Mouse (Mus musculus) ovary, adult 18-20 months (tissue): ENCODE measurements at regions not wholly inside any gene's neighbourhood (a gene's known extent, or its start where the extent isn't known, plus 50 kb on each side); places are given as distances from the start of the nearest gene placed in this dataset.
"Not testable (repeated sequence)": the region's sequence is repeated elsewhere in the genome, so short reads cannot be mapped to it uniquely, and the experiment has no call there.

Experiments used
- DNase-seq: peaks from one replicate; pipeline ENCODE4 v3.0.0; 2022; ENCODE audit warnings: low spot score, mixed read lengths

DNA sequence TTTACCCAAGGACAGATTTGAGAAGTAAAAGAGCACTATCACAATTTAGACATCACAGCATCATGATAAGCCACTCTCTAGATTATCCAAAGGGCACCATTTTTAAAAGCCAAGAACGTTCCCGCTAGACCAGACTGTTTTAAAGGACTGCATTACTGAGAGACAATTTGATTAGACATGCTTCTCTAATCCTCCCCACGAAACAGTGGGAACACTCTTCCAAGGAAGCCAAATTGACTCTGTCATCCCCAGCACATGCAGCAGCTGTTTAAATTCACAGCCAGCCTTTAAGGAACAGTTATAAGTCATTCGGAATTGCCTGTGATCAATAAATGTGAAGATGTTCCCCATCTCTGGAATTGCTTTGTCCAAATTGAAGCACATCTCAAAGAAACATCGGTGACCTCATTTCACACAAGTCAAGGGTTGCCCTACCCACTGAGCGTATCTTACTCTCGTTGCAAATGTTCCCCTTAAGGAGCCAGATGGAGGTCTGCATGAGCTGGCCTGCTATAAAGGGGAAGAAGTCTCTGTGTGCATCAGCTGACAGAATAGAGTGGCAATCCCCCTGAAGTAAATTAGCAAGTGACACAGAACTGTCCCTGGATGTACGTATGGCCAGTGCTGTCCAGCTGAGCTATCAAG is 393.2 kb downstream of the Pid1 start:
- no peak for DNase-seq

GRCm38 (mm10) chr1:83964631-83965030 is 399.3 kb downstream of the Pid1 start:
- not testable (repeated sequence) for DNase-seq

DNA sequence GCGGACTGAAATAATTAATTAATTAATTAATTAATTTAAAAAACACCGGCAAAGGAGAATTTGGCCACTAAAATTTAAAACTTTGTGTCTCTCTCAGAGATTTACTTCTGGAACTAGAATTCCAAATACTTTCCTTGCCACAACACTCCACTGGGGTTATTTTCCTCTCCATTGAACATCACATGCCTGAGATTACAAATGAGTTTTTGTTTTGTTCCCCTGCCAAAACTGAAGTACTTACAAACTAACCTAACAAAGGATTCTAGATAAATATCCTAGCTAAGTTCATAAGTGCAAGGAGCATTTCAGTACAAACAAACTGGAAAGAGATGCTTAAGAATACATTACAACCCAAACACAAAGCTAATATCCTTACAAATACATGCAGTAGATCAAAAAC is 402.2 kb downstream of the Pid1 start:
- no peak for DNase-seq

DNA sequence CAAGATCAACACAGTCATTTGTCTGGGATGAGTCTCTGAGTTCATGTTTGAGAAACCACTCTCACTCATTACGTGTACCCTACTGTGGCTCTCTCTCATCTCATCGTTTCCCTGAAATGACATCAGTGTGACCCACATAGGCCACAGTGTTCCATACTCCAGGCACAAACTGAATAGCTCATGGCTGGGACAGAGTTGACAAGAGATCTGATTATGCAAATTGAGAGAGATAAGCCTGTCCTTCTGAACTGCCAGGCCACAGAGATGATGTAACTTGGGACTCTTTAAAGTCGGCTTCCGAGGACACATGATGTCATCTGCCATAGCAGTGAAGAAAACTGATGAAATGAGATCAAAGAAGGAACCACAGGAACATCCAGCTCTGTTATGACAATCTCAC is 404.2 kb downstream of the Pid1 start:
- no peak for DNase-seq

GRCm38 (mm10) chr1:83922900-83923299 is 441.1 kb downstream of the Pid1 start:
- no peak for DNase-seq

GRCm38 (mm10) chr1:83915454-83915853 is 448.5 kb downstream of the Pid1 start:
- DNase-seq: no peak

GRCm38 (mm10) chr1:83907347-83907746 is 456.6 kb downstream of the Pid1 start:
- no peak for DNase-seq

DNA sequence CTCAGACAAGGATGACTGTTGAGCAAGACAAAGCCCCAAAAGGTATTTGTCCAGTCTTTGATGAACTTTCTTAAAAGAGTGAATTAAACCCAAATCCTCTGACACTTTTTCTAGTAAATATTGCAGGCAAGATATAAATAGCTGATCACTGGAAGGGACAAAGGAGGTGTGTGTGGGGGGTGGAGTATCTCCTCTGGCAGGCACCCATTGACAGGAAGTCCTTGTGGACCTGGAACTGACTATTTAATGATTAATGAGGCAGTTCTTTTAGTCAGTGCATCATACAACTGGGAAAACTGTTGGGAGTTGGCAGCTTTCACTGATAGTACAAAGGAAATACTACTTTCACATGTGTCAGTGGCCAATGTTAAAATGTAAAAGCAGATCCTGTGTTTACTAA is 457.1 kb downstream of the Pid1 start:
- no peak for DNase-seq

GRCm38 (mm10) chr1:83900135-83900534 is 463.8 kb downstream of the Pid1 start:
- DNase-seq: no peak

GRCm38 (mm10) chr1:83896650-83897049 is 467.3 kb downstream of the Pid1 start:
- DNase-seq: no peak

DNA sequence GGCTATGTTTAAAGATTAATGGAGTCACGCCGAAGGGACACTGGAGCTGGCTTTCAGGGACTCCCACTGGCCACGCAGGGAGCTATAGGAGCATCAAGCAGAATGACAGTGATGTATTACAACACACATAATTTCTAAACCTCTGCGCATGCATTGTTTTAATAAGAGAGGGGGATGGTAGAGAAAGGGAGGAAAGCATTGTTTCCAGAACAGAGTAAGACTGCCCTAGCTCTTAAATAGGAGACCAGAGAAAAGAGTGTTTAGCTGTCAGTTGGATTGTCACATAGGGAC is 471.1 kb upstream of the Sphkap start:
- DNase-seq: no peak

- no peak for DNase-seq
Measured at GRCm38 (mm10) chr1:83878330-83879108, 470.5 kb upstream of the Sphkap start.

DNA sequence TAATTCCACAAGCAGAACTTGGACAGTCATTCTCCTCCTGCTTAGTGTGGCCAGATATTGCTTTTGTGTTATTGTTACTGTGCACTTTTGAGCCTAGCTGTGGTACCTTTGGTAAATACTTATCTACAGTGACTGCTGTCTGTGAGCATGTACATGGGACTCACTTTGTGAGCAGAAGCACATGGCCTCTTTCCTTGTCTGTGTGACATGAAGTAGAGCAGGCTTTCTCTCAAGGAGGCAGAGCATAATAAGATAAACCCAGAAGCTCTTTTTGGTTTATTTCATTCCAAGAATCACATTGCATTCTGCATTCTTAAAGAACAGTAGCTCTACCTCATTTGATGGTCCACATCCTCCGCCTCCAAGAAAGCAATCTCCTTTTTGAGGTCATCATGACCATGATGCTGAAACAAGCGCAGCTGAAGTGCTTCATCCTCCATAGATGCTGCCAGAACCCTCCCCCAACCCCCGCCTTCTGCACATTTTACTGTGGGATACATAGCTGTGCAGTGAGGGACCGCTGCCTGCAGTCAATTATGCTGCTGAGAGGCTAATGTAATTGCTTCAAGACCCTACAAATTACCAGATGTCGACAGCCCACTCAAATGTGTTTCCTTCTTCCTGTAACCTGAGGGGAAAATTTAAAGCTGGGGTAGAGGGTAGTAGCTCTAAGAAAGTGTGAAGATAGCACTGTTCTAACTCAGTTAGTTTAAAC is 463.0 kb upstream of the Sphkap start:
- DNase-seq: peak; percentile 40

GRCm38 (mm10) chr1:83869046-83869445 is 461.0 kb upstream of the Sphkap start:
- no peak for DNase-seq

DNA sequence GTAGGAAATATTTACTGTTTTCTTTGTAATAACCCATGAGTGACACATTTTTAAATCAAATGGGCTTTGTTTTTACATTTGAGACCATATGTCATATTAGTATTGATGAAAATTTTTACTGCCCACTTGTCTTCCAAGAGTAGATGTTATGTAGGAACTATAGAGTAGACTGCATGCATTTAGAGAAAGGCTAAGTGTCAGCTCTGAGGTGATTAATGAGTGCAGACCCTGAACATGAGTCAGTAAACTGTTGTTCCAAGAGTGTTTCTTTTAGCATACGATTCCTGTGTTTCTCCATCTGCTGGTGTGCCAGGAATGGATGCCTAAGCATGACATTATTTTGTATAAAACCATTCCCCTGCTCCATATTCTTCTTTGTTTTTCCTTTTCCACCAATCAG is 454.5 kb upstream of the Sphkap start:
- DNase-seq: no peak

DNA sequence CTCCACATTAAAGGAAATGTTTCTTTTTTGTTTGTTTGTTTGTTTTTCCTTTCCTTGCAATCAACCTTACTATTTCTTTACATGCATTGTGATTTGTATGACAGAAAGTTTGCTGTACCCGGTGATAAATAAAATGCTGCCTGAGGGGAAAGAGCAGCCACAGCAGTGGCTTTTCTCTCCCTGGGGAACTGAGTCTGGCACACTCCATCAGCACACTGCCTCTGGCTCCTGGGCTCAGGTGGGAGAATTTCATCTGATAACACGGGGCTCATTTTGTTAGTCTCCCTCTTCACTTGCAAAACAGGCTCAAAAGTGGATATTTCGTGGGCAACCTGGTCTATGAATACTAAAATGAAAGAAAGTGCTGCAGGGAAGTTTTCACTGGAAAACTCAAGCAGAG is 454.1 kb upstream of the Sphkap start:
- no peak for DNase-seq

DNA sequence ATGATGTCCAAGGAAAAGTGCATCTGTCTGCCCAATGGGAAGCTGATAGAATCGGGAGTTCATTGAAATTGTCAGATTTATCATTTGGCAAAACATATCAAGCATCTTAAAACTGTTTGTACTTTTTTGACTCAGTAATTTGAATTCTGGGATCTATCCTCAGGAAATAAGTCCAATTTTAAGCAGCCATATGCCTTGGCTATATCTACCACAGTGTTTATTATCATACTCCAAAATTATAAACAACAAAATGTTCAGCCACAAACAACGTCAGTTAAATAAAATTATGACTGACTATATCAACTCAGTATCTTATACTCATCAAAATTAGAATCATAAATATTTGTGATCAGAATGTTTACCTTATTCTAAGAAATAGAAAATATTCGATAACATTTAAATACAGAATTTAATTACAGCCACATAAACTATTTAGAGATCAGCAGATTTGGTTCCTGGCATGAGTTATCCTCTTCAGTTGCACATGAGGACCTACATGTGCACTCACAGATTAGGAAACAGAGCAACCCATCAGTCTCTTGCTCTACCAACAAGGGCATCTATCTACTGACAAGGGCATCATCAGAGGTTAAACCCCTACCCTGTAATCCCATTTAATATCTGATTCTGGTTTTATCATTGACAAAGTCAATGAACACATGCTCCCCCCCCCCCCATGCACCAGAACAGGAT is 451.9 kb upstream of the Sphkap start:
- DNase-seq: no peak

DNA sequence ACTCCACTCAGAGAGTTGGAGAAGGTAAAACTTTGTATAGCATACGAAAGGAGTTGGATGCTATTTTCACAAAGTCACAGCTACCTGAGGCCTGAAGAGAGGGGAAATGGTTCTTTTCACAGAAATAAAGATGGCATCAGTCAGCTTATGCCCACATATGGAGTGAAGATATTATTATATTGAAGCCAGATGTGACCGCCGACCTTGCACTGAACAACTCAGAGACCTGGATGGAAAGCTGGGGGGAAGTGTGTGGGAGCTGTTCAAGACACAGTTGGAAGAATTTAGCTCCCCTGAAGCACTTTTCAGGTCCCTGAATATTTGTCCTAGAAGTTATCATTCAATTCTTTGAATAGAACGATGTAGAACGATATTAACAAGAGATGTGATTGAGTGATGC is 446.0 kb upstream of the Sphkap start:
- no peak for DNase-seq

DNA sequence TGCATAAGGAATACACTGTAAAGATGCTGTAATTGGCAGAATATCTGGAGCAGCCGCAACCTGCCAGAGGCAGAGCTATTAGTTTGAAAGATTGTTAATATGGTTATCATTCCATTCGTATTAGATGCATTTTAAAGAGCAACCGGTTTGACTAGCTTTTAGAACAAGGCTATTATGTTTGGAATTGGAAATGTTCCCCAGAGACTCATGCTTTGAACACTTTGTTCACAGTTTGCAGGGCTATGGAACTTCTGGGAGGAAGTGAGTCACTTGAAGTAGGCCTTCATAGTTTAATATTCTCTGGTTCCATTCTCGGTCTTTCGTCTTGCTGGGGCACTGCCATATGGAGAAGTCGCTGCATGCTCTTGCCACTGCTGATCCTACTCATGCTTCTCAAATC is 443.1 kb upstream of the Sphkap start:
- DNase-seq: no peak

GRCm38 (mm10) chr1:83848414-83848813 is 440.4 kb upstream of the Sphkap start:
- no peak for DNase-seq

DNA sequence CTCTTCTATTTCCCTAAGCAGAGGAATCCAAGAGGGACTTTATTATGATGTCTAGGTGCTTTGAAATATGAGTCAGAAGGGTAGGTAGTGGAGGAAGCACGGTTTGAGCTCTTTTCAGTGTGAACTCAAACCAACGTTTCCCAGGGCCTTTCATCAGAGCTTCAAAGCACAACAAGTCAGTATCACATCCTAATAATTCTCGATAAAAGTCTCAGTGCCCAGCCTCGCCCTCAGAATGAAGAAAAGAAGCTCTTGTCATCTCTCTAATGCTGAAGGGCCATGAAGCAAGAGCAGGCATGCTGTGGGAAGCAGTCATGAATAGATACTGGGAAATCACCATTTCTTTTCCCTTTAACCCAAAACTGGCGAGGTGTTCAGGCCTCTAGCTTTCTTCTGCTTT is 440.0 kb upstream of the Sphkap start:
- DNase-seq: no peak

GRCm38 (mm10) chr1:83844827-83845379 is 436.9 kb upstream of the Sphkap start:
- no peak for DNase-seq

GRCm38 (mm10) chr1:83835965-83836364 is 428.0 kb upstream of the Sphkap start:
- DNase-seq: no peak
